12 mouse cellular contexts compared by ENCODE assay signal in the genomic region with DNA sequence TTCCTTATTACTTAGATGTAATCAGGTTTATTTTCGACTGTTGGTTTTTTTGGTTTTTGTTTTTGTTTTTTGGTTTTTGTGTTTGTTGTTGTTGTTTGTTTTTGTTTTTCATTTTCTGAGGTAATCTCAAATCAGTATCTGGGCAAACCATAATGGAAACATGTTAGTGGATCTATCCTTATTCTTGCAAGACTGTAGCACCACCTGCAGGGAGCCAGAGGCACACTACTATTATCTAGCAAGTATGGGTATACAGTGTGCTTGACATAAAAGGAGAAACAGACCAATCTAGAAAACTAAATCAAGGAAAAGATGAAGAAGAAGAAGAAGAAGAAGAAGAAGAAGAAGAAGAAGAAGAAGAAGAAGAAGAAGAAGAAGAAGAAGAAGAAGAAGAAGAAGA.
DNase-seq lines count a peak whose midpoint lies in the region; ATAC-seq and TF ChIP-seq lines count a peak whose summit lies in the region.
"Had no signal": no experiment of that assay in that cellular context is flagged by ENCODE, and none has a peak within 500 bp of the region (broad histone marks: within the 10 kb centered on the region; RNA-seq: fewer than 3 reads in every experiment).

No protein-coding gene starts in this region.

- TF ChIP-seq CTCF in liver, adult 2 months (IDR thresholded peaks at IDR 0.05; ENCODE audit: low read depth, low read length), result peak; percentile 29; the same call in 1 of the 2 replicates
- TF ChIP-seq CTCF in cerebellum, adult 2 months (IDR thresholded peaks at IDR 0.05; ENCODE audit: borderline replicate concordance, insufficient read depth, low read depth, low read length), result peak; percentile 8; the same call in 1 of the 2 replicates

- TF ChIP-seq POLR2A in liver, adult 2 months (IDR thresholded peaks at IDR 0.05; ENCODE audit: extremely low read depth, insufficient read depth, low read length), result no peak
- TF ChIP-seq POLR2A in cerebellum, adult 2 months (IDR thresholded peaks at IDR 0.05; ENCODE audit: borderline replicate concordance, insufficient read depth, low read length), result no peak

- H3K4me3 ChIP-seq in liver, adult 2 months (ENCODE audit: insufficient read depth, low read depth, low read length), result no peak overlapping the region
- no peak overlapping the region for H3K4me3 ChIP-seq in liver, embryonic 12.5 days
- H3K4me3 ChIP-seq in cerebellum, adult 2 months (replicated peaks; ENCODE audit: insufficient read depth, low read depth, low read length), result no peak overlapping the region
- H3K4me3 ChIP-seq: embryonic facial prominence, embryonic 13.5 days; hindbrain, embryonic 12.5 days; megakaryocyte, embryonic 14.5 days; stomach, embryonic 15.5 days had no signal

- no peak overlapping the region for H3K9ac ChIP-seq in liver, adult 2 months (ENCODE audit: low read depth, low read length)
- no peak overlapping the region for H3K9ac ChIP-seq in liver, embryonic 12.5 days
- H3K9ac ChIP-seq: embryonic facial prominence, embryonic 13.5 days; hindbrain, embryonic 12.5 days; stomach, embryonic 15.5 days had no signal

- ATAC-seq in liver, embryonic 12.5 days, result no peak

- peak; percentile 7 for DNase-seq in cerebellum, adult 11-12 months
- no peak for DNase-seq in cerebellum, postnatal 4 days (ENCODE audit: low spot score in 2 of 2)
- peak; percentile 8 for DNase-seq in liver, adult 2 months (ENCODE audit: extremely low read depth, low read depth, low spot score)
- peak; percentile 10 to 14 for DNase-seq in cerebellum, adult 2 months
- DNase-seq in lung, postnatal 36 days, result peak; percentile 34
- no peak for DNase-seq in left cerebral cortex, postnatal 10 days (ENCODE audit: extremely low spot score in 1 of 2, low spot score in 2 of 2)
- DNase-seq in spleen, postnatal 14 days (ENCODE audit: low spot score in 2 of 2), result no peak

- WGBS in liver, adult 2 months, result 93% methylated on average over 1 of the region's 1 CpGs
- 72% methylated on average over 1 of the region's 1 CpGs for WGBS in liver, embryonic 12.5 days (ENCODE audit: insufficient replicate concordance)
- WGBS in cerebellum, adult 2 months, result 98% methylated on average over 1 of the region's 1 CpGs

- no peaks in the 10 kb centered on the region for H3K4me1 ChIP-seq in liver, adult 2 months (ENCODE audit: control insufficient read depth, insufficient read depth, low read length)
- no peaks in the 10 kb centered on the region for H3K4me1 ChIP-seq in liver, embryonic 12.5 days
- no peaks in the 10 kb centered on the region for H3K4me1 ChIP-seq in cerebellum, adult 2 months (ENCODE audit: control insufficient read depth, insufficient read depth, low read length)
- H3K4me1 ChIP-seq: embryonic facial prominence, embryonic 13.5 days; hindbrain, embryonic 12.5 days; megakaryocyte, embryonic 14.5 days; stomach, embryonic 15.5 days had no signal

- H3K9me3 ChIP-seq in liver, embryonic 12.5 days (replicated peaks), result no peaks in the 10 kb centered on the region
- H3K9me3 ChIP-seq: embryonic facial prominence, embryonic 13.5 days; hindbrain, embryonic 12.5 days; megakaryocyte, embryonic 14.5 days; stomach, embryonic 15.5 days had no signal

- no peaks in the 10 kb centered on the region for H3K27me3 ChIP-seq in liver, adult 2 months (ENCODE audit: control insufficient read depth, insufficient read depth, low read length)
- H3K27me3 ChIP-seq in liver, embryonic 12.5 days (replicated peaks), result no peaks in the 10 kb centered on the region
- no peaks in the 10 kb centered on the region for H3K27me3 ChIP-seq in cerebellum, adult 2 months (ENCODE audit: control insufficient read depth, insufficient read depth, low read length)
- H3K27me3 ChIP-seq: embryonic facial prominence, embryonic 13.5 days; hindbrain, embryonic 12.5 days; megakaryocyte, embryonic 14.5 days; stomach, embryonic 15.5 days had no signal

- H3K36me3 ChIP-seq in liver, adult 2 months (ENCODE audit: control insufficient read depth, insufficient read depth, low read length), result no peaks in the 10 kb centered on the region
- H3K36me3 ChIP-seq in liver, embryonic 12.5 days, result no peaks in the 10 kb centered on the region
- H3K36me3 ChIP-seq: embryonic facial prominence, embryonic 13.5 days; hindbrain, embryonic 12.5 days; stomach, embryonic 15.5 days had no signal

- intact Hi-C loops in left cerebral cortex, postnatal 10 days (cut with DNase I), result no loop called here

- no peaks in the 10 kb centered on the region for H3K79me2 ChIP-seq in liver, adult 2 months (ENCODE audit: control insufficient read depth, insufficient read depth, low read length)

- no peak overlapping the region for H3K27ac ChIP-seq in liver, adult 2 months (replicated peaks; ENCODE audit: insufficient read depth, low read depth, low read length)
- no peak overlapping the region for H3K27ac ChIP-seq in liver, embryonic 12.5 days
- H3K27ac ChIP-seq in cerebellum, adult 2 months (ENCODE audit: insufficient read depth, low read length), result no peak overlapping the region
- H3K27ac ChIP-seq: embryonic facial prominence, embryonic 13.5 days; hindbrain, embryonic 12.5 days; stomach, embryonic 15.5 days had no signal

- H3K4me2 ChIP-seq in liver, embryonic 12.5 days, result no peak overlapping the region
- H3K4me2 ChIP-seq: embryonic facial prominence, embryonic 13.5 days; hindbrain, embryonic 12.5 days; stomach, embryonic 15.5 days had no signal

Comparison
In these comparisons a context has a peak if more than half of its experiments do, and no peak if none do; other contexts are left out.
1. DNase-seq: peak in cerebellum, adult 11-12 months (single experiment), liver, adult 2 months (single experiment), cerebellum, adult 2 months (2 of 2) and lung, postnatal 36 days (single experiment); none in cerebellum, postnatal 4 days (0 of 2), left cerebral cortex, postnatal 10 days (0 of 2) and spleen, postnatal 14 days (0 of 2).